Mouse (Mus musculus) thymus, postnatal 36 days (tissue): ENCODE data around the gene Mtch1.

ENCODE experiments used
- DNase-seq, 2 experiments: peaks; one replicate each; pipeline ENCODE4 v3.0.0; 2022; ENCODE audit warnings: mixed read lengths in 2 of 2

The Mtch1 gene

GRCm38 (mm10) chr17:29304376-29305057 is 43.2 kb downstream of the Mtch1 start:
- peak; percentile 65 to 78 for DNase-seq

- DNase-seq, result peak in 1 of 2 experiments; percentile 17
Observed at GRCm38 (mm10) chr17:29303856-29304255, 43.9 kb downstream of the Mtch1 start.

- peak; percentile 57 to 68 for DNase-seq
Observed at GRCm38 (mm10) chr17:29303087-29303486, 44.6 kb downstream of the Mtch1 start.

DNA sequence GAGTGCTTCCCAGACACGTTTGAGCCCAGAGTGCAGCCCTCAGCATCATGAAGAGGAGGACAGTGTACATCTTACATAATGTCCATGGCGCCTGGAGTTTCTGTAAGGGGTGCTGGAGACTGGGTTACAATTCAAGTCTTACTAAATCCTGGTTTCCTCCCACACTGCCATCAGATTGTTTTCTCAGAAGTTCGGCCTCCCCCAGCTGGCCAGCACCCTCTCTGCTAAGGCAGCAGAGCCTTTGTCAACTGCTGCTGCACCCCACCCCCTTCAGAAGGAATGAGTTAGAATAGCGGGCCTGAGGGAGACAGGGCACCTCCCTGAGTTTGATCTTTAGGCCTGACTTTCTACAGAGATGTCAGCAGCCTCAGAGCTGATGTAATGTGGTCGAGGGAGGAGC is 45.6 kb downstream of the Mtch1 start:
- no peak for DNase-seq

- no peak for DNase-seq
Observed at GRCm38 (mm10) chr17:29301421-29301820, 46.3 kb downstream of the Mtch1 start.

GRCm38 (mm10) chr17:29300926-29301325 is 46.8 kb downstream of the Mtch1 start:
- no peak for DNase-seq

DNA sequence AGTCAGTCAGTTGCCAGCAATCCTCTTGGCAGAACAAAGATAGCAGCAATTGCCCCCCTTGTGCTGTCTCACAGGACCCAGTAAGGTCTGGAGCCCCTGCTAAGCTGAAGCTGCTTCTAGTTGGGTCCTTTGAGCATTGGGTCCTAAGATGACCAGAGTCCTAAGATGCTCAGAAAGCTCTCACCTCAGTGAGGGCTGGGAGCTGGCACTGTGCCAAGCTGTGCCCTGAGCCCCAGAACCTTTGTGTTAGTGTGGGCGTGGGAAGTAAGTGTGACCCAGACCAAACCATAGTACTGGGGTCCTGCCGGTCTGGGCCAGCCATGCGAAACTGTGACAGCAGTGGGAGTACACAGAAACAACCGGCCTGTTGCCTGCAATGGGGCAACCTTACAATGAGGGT is 48.5 kb downstream of the Mtch1 start:
- no peak for DNase-seq

- DNase-seq, result peak; percentile 13 to 54
Observed at GRCm38 (mm10) chr17:29297813-29298212, 49.9 kb downstream of the Mtch1 start.

GRCm38 (mm10) chr17:29297321-29297720 is 50.4 kb downstream of the Mtch1 start:
- DNase-seq, result no peak

- DNase-seq, result no peak
Observed at GRCm38 (mm10) chr17:29295835-29296234, 51.9 kb downstream of the Mtch1 start.

DNA sequence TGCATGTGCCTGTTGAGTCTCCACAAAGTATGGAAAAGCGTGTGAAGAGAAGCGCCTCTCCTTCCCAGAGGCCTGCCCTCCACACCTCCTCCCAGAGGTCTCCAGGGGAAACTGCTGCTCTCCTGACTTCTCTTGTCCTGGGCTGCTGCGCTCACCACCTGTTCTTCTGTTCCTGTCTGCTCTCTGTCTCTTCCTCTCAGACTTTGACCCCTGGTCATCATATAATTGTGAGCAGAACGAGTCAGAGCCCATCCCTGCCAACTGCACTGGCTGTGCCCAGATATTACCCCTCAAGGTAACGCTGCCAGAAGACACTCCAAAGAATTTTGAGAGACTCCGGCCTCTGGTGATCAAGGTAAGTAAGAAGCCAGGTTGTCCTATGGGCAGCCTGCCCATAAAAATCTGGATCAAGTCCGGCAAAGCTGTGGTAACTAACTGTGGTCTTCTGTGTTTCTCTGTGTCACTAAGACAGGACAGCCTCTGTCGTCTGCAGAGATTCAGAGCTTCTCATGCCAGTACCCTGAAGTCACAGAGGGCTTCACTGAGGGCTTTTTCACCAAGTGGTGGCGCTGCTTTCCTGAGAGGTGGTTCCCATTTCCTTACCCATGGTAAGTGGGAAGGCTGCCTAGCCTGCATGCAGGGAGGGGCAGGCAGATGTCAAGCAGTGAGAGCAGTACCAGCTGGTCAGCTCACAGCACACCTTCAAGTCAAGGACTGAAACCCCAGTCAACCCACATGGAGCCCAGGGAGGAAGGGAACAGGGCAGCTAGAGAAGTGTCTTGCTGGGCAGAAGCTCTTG is 53.7 kb downstream of the Mtch1 start:
- DNase-seq, result no peak

DNA sequence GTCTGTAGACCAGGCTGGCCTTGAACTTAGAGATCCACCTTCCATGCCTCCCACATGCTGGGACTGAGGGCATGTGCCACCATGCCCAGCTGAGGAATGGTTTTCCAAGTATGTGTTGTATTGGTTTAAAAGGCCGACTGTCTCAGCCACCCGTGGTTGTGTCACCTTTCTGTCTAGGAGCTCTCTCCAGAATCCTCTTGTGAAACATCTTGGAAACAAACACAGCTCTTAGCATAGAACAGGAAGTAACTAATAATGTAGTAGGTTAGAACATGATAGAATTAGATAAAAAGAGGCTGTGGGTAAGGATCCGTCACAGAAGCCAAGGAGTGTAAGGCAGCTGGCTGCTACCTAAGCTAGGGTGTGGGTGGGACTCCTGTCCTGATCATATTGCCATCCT is 54.7 kb downstream of the Mtch1 start:
- DNase-seq, result no peak

DNA sequence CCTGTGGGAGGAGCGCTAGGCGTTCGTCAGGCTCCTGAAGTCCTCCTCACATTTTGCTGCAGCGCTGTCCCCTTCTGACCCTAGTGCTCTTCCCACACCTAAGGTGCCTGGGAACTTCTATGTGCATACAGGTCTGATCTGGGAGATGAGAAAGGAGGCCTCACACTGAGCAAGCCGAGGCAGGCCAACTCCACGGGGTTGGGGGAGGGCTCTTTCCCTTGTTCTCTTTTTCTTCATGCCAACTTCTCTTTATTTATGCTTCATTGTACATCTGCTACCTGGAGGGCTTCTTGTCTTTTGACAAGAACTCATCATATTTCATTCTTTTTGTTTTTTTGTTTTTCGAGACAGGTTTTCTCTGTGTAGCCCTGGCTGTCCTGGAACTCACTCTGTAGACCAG is 55.9 kb downstream of the Mtch1 start:
- DNase-seq, result no peak

DNA sequence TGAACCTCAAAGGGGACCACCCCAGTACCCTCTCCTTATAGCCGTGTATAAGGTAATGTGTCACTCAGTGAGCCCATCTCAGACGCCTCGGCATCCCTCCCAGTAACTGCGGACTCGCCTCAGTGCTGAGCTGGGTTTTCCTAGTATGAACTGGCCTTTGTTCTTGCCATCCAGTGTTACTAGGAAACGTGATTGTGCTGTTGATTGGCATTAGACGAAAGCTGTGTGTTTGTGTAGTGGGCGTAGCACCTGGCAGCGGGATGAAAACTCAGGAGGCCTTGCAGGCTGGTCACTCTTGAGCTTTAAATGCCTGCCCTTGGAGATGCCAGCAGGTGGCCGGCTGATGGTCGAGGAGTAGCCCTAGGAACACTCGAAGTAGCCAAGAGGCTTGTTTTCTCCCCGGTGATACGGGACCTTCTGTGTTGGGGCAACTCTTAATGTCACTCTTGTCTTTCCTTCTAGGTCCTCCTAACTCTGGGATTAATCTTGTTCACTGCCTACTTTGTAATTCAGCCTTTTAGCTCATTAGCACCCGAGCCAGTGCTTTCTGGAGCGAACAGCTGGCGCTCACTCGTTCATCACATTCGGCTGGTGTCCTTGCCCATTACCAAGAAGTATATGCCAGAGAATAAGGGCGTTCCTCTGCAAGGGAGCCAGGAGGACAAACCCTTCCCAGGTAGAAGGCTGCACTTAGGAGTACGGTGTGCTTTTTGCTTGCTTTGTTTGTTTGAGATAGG is 65.3 kb downstream of the Mtch1 start:
- no peak for DNase-seq
